Mouse (Mus musculus) limb, embryonic 13.5 days (tissue): Measurements from ENCODE around the gene Ubac2. TPM values are rescaled to one million over a fixed set of nuclear protein-coding genes. Genes with fewer than 3 reads are reported as not detected.
A peak's percentile ranks its signal among the peaks of the same experiment; 100 is the strongest.

Source experiments
- ATAC-seq: fragments of 200-750 bp; cut with Nextera tagmentation; 2 replicates; pipeline ENCODE4 v1.8.0; 2017; ENCODE audit warnings: low read depth, moderate number of reproducible peaks, moderate TSS enrichment; ENCODE audit not compliant: low FRiP score
- H3K27ac ChIP-seq: fragments of 300-500 bp; sonication (generic); 2 replicates; pipeline ENCODE4 v1.5.1; 2015; ENCODE audit warnings: inconsistent platforms, mild to moderate bottlenecking, moderate library complexity
- H3K27me3 ChIP-seq: fragments of 300-500 bp; sonication (generic); 2 replicates; pipeline ENCODE4 v1.6.1; 2015; ENCODE audit warnings: mild to moderate bottlenecking, inconsistent platforms
- H3K36me3 ChIP-seq: fragments of 300-500 bp; sonication (generic); 2 replicates; pipeline ENCODE4 v1.6.1; 2015; ENCODE audit warnings: inconsistent platforms, mild to moderate bottlenecking, moderate library complexity
- H3K4me1 ChIP-seq: fragments of 300-500 bp; sonication (generic); 2 replicates; pipeline ENCODE4 v1.6.1; 2015; ENCODE audit warnings: inconsistent platforms
- H3K4me2 ChIP-seq: fragments of 300-500 bp; sonication (generic); replicated peaks from 2 replicates; pipeline ENCODE4 v1.6.1; 2015; ENCODE audit warnings: inconsistent platforms, mild to moderate bottlenecking, moderate library complexity
- H3K4me3 ChIP-seq: fragments of 300-500 bp; sonication (generic); 2 replicates; pipeline ENCODE4 v1.5.1; 2015; ENCODE audit warnings: moderate library complexity, mild to moderate bottlenecking, inconsistent platforms
- H3K9ac ChIP-seq: fragments of 300-500 bp; sonication (generic); 2 replicates; pipeline ENCODE4 v1.6.1; 2015; ENCODE audit warnings: mild to moderate bottlenecking, inconsistent platforms
- H3K9me3 ChIP-seq: fragments of 300-500 bp; sonication (generic); 2 replicates; pipeline ENCODE4 v1.6.1; 2016; ENCODE audit warnings: inconsistent platforms
- WGBS: fragments of 180-500 bp; shearing (Covaris S2); methylation state at CpG from one replicate; pipeline ENCODE4 v1.1.7; 2015; 5-methylcytosine and 5-hydroxymethylcytosine counted together
- polyA plus RNA-seq: library from polyadenylated mRNA; unstranded; fragments of >200 nt; fragmentation: Nextera tagmentation; extraction: Ambion mirVana; gene quantifications from 2 replicates; pipeline ENCODE4 v1.2.1, GENCODE M21; 2015

The Ubac2 gene
- polyA plus RNA-seq, 1 experiment from 2014 or later, result 71.6 TPM

DNA sequence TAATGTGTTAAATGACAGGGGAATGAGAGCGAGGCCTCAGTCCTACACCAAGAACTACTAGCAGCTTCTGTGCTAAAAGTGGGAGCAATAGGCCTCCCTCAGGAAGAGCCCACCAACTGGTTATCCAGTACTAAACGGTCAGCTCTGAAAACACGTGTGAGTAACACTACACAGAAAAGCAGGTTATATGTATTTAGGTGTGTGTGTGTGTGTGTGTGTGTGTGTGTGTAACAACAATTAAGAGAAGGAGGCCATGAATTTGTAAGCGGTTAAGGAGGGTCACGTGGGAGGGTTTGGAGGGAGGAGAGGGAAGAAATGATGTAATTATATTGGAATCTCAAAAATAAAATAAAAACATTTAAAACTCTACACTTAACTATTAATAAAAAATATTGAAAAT lies 36.7 kb downstream of the Ubac2 start:
- no peak overlapping the region for H3K27ac ChIP-seq
- no peaks in the 10 kb centered on the region for H3K9me3 ChIP-seq
- ATAC-seq, result no peak
- no peak overlapping the region for H3K4me2 ChIP-seq
- peaks cover 51% of the 10 kb centered on the region for H3K36me3 ChIP-seq
- WGBS, result 87% methylated on average over 5 of the region's 5 CpGs
- H3K9ac ChIP-seq, result no peak overlapping the region
- no peaks in the 10 kb centered on the region for H3K4me1 ChIP-seq
- no peak overlapping the region for H3K4me3 ChIP-seq
- no peaks in the 10 kb centered on the region for H3K27me3 ChIP-seq

DNA sequence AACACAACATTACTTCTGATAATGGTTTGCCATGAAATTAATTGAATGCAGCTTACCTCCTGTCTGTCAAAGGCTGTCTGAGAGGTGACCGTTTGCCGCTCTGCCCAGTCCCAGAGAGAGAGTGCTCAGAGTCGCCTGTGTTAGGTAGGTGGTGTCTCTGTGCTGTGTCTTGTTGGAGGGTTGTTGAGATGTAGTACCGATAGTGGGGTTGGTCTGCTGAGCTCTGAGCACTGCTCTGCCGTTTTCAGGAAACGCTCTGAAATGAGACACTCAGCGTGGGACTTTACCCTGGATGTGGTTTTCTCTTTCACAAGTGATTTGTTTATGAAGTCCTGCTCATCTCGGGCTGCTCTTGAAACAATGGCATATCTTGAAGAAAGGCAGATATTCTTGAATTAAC lies 37.2 kb downstream of the Ubac2 start, which contains the start of gene Gpr18:
TSS of gene Gpr18 (minus strand) at position 161 of the 400 bp plus-strand sequence.
- Histone ChIP-seq H3K4me2 (no peak within 1 kb of the TSS), H3K36me3 (peaks cover 46% of the 10 kb centered on the region), H3K9me3 (no peaks in the 10 kb centered on the region), H3K9ac (no peak within 1 kb of the TSS), H3K27me3 (no peaks in the 10 kb centered on the region), H3K27ac (no peak within 1 kb of the TSS), H3K4me3 (no peak within 1 kb of the TSS), H3K4me1 (peaks cover 2% of the 10 kb centered on the region)
- ATAC-seq, result no peak
- WGBS, result 71% methylated on average over 8 of the region's 8 CpGs

DNA sequence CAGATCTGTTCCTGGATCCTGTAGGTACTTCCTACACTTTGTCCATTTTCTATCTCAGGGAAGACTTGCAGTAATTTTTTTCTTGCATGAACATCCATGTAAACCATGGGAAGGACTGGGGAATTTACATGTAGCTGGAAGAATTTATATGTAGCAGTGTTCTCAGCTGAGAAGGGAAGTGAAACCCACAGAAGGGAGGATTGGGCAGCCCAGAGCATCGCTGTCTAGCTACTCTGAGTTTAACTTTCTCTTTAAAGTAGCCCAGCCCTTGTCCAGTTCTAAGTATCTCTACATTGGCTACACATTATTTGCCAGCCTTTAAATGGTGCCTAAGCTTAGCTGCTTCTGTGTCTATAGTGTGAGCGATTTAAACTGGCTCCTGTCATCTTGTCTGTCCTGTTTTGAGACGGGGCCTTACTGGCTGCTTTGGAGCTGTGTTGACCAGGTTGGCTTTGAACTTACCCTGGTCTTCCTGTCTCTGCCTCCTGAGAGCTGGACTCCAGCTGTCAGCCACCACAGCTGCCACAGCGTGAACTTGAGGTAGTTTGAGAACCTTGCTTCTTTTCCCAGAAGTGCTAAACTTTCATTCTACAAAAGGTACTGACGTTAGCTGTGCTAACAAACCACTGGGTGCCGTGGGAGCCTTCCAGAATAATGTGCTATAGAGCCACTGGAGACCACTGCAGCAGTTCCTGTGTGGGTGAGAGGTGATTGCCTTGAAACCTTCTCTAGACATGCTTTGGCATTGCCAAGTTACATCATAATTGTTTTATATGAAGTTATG lies 38.1 kb downstream of the Ubac2 start:
- WGBS, result 85% methylated on average over 6 of the region's 6 CpGs
- Histone ChIP-seq H3K27ac (no peak overlapping the region), H3K9me3 (no peaks in the 10 kb centered on the region), H3K9ac (no peak overlapping the region), H3K4me1 (peaks cover 5% of the 10 kb centered on the region), H3K27me3 (no peaks in the 10 kb centered on the region), H3K36me3 (peaks cover 40% of the 10 kb centered on the region), H3K4me2 (no peak overlapping the region), H3K4me3 (no peak overlapping the region)
- no peak for ATAC-seq

DNA sequence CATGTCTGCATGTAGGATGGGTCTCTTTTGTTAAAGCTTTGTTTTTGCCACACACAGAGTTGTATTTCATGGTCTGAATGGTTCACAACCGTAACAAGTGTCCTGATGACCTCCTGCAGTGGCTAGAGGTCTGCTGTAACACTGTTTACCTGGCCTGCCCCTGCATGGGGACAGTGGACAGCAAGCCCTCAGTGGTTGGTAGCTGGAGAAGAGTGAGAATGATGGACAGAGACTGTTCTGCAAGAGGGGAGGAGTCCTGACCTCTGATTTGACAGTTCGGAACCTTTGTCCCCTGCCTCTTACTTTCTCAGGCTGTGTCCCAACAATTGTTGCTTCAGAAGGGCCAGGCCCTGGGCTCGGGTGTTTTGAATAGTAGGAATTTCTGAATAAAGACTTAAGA lies 39.8 kb downstream of the Ubac2 start:
- ATAC-seq, result no peak
- 77% methylated on average over 3 of the region's 3 CpGs for WGBS

DNA sequence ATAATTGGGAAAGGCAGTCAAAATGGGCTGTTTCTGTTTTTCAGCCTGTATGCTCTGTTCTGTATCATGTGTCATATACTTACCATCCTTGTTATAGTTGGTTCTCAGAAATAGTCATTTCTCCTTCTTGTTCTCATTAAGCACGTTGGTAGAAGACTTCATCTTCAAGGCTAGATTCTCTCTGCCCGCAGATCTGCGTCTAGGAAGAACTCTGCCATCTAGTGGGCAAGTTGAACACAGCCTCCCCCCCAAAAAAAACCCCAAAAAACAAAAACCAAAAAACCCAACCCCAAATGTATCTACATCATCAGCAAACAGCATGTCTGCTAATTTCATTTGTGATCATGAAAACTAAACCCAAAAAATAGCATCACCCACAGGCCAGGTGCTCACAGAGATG lies 41.3 kb downstream of the Ubac2 start:
- H3K9me3 ChIP-seq, result no peaks in the 10 kb centered on the region
- no peaks in the 10 kb centered on the region for H3K27me3 ChIP-seq
- peaks cover 5% of the 10 kb centered on the region for H3K4me1 ChIP-seq
- ATAC-seq, result no peak
- no peak overlapping the region for H3K4me2 ChIP-seq
- 28% methylated on average over 3 of the region's 3 CpGs for WGBS
- H3K4me3 ChIP-seq, result no peak overlapping the region
- no peak overlapping the region for H3K27ac ChIP-seq
- peaks cover 23% of the 10 kb centered on the region for H3K36me3 ChIP-seq
- H3K9ac ChIP-seq, result no peak overlapping the region

More for the DNA sequence above, 39.8 kb downstream of the Ubac2 start:
- Histone ChIP-seq H3K4me1 (peaks cover 5% of the 10 kb centered on the region), H3K36me3 (peaks cover 26% of the 10 kb centered on the region), H3K27ac (no peak overlapping the region), H3K9ac (no peak overlapping the region), H3K4me2 (no peak overlapping the region), H3K9me3 (no peaks in the 10 kb centered on the region), H3K27me3 (no peaks in the 10 kb centered on the region), H3K4me3 (no peak overlapping the region)

DNA sequence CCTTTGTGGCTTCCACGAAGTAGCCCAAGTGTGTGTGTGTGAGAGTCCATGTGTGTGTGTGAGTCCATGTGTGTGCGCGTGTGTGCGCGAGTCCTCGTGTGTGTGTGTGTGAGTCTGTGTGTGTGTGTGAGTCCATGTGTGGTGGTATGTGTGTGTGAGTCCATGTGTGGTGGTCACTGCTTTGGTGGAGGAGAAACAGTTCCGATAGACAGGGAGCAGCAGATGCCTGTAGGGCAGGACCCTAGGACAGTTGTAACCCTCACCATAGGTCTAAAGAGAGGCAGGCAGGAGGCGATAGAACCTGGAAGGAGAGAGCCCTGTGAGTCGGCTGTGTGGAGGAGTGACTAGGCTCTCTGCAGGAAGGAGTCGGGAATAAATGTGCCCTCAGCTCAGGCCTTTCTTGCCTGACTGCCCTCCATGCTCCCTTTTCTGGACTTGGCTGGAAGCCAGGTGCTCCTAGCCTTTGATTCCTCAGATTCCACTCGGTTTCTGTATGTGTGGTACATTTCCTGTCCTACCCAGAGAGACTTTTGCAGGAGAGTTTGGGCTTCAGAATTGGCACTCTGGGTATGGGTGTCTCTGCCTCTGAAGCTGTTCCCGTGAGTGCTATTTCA lies 42.2 kb downstream of the Ubac2 start:
- Histone ChIP-seq H3K9me3 (no peaks in the 10 kb centered on the region), H3K27me3 (no peaks in the 10 kb centered on the region), H3K36me3 (peaks cover 23% of the 10 kb centered on the region), H3K27ac (peak overlapping the region; percentile 22; the same call in 1 of the 2 replicates), H3K4me3 (no peak overlapping the region), H3K4me1 (peaks cover 5% of the 10 kb centered on the region), H3K4me2 (no peak overlapping the region), H3K9ac (no peak overlapping the region)
- ATAC-seq, result no peak
- 76% methylated on average over 12 of the region's 12 CpGs for WGBS

DNA sequence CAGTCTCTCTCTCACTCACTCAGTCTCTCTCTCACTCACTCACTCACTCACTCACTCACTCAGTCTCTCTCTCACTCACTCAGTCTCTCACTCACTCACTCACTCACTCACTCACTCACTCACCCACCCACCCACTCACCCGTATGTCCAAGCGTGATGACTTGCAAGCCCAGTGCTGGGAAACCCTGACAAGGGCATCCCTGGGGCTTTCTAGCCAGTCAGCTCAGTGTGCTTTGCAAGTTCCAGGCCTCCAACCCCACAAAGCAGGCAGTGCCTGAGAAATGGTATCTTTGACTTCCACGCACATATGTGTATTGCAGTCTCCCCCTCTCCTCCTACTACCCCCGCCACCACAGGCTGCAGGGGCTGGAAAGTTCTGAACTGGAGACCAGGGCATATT lies 43.6 kb downstream of the Ubac2 start:
- Histone ChIP-seq H3K4me2 (no peak overlapping the region), H3K4me1 (peaks cover 5% of the 10 kb centered on the region), H3K36me3 (peaks cover 9% of the 10 kb centered on the region), H3K27ac (no peak overlapping the region), H3K27me3 (no peaks in the 10 kb centered on the region), H3K4me3 (no peak overlapping the region), H3K9me3 (no peaks in the 10 kb centered on the region), H3K9ac (no peak overlapping the region)
- ATAC-seq, result no peak
- 92% methylated on average over 4 of the region's 4 CpGs for WGBS

DNA sequence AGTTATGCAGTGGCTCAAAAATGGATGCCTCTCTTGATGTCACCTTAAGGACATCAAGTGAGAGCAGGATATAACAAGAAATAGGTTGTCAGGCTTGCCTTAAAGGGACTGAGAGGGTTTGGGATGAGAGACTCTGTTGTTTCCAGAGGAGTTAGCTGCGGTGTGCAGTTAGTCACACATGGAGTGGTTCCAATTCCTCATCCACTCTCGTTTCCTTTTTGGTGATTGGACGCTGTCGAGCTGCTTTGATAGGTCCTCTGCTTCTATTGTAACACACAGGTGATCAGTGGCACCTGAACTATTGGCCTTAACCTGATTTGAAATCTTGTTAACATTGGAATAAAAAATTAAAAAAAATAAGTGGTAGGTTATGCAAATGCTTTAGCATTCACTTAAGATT lies 44.3 kb downstream of the Ubac2 start:
- ATAC-seq, result no peak
- 86% methylated on average over 4 of the region's 4 CpGs for WGBS

DNA sequence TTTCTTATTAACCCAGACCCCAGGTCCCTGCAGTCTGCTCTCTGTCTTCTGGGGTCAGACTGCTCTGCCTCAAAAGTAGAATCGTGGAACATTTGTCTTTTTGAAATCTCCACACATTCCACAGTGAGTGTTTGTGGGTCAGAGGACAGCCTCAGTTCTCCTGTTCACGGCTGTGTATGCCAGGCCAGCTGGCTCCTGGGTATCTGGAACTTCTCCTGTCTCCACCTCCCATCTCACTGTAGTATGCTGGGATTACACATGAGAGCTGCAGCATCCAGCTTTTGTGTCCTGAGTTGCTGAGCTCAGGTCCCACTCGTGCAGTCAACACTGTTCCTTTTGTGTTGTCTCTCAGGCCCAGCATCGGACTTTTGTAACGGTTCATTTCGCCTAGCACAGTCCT lies 46.5 kb downstream of the Ubac2 start:
- H3K4me2 ChIP-seq, result no peak overlapping the region
- no peak overlapping the region for H3K27ac ChIP-seq
- H3K9ac ChIP-seq, result no peak overlapping the region
- ATAC-seq, result no peak
- H3K36me3 ChIP-seq, result no peaks in the 10 kb centered on the region
- H3K4me3 ChIP-seq, result no peak overlapping the region
- no peaks in the 10 kb centered on the region for H3K9me3 ChIP-seq
- WGBS, result 88% methylated on average over 6 of the region's 6 CpGs
- H3K4me1 ChIP-seq, result peaks cover 5% of the 10 kb centered on the region
- H3K27me3 ChIP-seq, result no peaks in the 10 kb centered on the region

More for the DNA sequence above, 44.3 kb downstream of the Ubac2 start:
- Histone ChIP-seq H3K9ac (no peak overlapping the region), H3K9me3 (no peaks in the 10 kb centered on the region), H3K4me2 (no peak overlapping the region), H3K4me1 (peaks cover 5% of the 10 kb centered on the region), H3K36me3 (peaks cover 3% of the 10 kb centered on the region), H3K27me3 (no peaks in the 10 kb centered on the region), H3K4me3 (no peak overlapping the region), H3K27ac (no peak overlapping the region)

DNA sequence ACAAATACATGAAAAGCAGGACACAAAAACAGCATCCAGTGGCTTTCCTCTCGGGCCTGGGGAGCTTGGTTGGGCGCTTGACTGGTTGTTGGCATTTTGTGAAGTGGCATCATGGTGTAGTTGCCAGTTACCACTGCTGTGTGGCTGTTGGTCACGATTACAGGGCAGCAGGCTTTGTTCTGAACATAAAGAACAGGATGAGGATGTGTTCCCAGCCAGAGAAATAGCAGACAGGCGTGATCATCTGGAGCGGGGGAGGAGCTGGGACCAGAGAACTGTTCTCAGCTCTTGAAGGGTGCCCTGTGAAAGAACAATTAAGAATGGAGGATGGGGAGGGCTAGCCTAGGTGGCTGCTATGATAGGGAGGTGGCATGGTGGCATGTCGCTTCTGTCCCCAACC lies 48.5 kb downstream of the Ubac2 start:
- Histone ChIP-seq H3K4me3 (no peak overlapping the region), H3K9ac (no peak overlapping the region), H3K36me3 (no peaks in the 10 kb centered on the region), H3K27me3 (no peaks in the 10 kb centered on the region), H3K4me2 (no peak overlapping the region), H3K9me3 (no peaks in the 10 kb centered on the region), H3K4me1 (no peaks in the 10 kb centered on the region; the same call in 1 of the 2 replicates), H3K27ac (no peak overlapping the region)
- WGBS, result 84% methylated on average over 6 of the region's 6 CpGs
- no peak for ATAC-seq

DNA sequence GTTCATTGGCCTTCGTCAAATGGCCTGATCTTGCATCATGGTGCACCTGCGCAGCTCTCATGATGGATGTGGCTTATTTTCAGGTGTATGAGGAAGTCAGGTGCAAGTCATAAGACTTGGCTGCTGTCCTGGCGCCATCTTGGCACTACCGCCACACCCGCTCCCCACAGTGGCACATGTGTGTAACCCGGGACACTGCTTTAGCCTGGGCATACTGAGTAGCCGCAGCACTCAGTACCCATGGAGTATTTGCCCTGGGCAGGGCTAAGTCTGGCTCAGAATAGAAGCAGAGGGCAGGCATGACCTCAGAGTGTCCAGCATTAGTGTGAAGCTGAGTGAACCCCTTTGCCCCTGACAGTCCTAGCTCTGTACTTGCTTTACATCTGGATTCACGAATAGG lies 49.0 kb downstream of the Ubac2 start:
- H3K9ac ChIP-seq, result no peak overlapping the region
- H3K27ac ChIP-seq, result no peak overlapping the region
- ATAC-seq, result no peak
- no peaks in the 10 kb centered on the region for H3K9me3 ChIP-seq
- no peak overlapping the region for H3K4me2 ChIP-seq
- H3K4me3 ChIP-seq, result no peak overlapping the region
- H3K27me3 ChIP-seq, result no peaks in the 10 kb centered on the region
- no peaks in the 10 kb centered on the region; the same call in 1 of the 2 replicates for H3K4me1 ChIP-seq
- H3K36me3 ChIP-seq, result no peaks in the 10 kb centered on the region
- 96% methylated on average over 8 of the region's 8 CpGs for WGBS

DNA sequence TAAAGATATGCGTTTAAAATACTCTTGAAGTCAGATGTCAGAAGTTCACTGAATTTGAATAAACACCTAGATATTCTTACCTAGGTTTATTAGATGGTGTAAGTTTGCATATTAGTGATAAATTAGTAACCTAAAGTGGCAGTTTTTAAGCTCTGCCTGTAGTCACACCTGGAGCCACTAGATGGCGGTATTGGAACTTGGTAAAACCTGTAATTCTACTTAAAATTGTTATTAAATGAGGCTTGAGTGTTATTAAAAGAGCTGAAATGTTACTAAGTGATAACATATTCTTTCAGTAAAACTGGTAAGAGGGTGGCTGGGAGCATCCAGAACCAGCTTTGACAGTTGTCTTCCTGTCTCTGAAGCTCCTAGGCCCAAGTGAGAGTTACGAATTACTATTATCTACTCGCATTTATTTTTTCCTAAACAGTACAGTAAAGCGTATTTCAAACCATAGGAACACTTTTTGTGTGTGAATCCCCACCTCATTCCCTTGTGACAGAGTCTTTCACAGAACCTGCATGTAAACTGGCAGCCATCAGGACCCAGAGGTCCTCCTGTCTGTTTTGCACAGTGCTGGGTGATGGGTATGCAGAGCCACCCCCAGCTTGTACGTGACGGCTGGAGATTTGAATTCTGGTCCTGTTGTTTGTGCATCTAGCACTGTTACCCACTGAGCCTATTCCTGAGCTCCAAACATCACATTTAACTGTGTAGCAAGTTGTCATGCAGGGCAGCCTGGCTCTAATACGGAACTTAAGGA lies 50.1 kb downstream of the Ubac2 start:
- ATAC-seq, result no peak
- no peaks in the 10 kb centered on the region for H3K9me3 ChIP-seq
- WGBS, result 72% methylated on average over 8 of the region's 8 CpGs
- H3K4me1 ChIP-seq, result no peaks in the 10 kb centered on the region; the same call in 1 of the 2 replicates
- H3K27me3 ChIP-seq, result no peaks in the 10 kb centered on the region
- H3K36me3 ChIP-seq, result peaks cover 3% of the 10 kb centered on the region; the same call in 1 of the 2 replicates
- no peak overlapping the region for H3K9ac ChIP-seq
- no peak overlapping the region for H3K4me2 ChIP-seq
- no peak overlapping the region for H3K27ac ChIP-seq
- no peak overlapping the region for H3K4me3 ChIP-seq
